Mouse (Mus musculus): Measurements from ENCODE around the gene Tifa. TPM values are rescaled to one million over a fixed set of nuclear protein-coding genes. Genes with fewer than 3 reads are reported as not detected.
A peak's percentile ranks its signal among the peaks of the same experiment; 100 is the strongest.

Gene Tifa
- polyA plus RNA-seq, 1 experiment, result 2.3 TPM

- Histone ChIP-seq H3K4me3 (ENCODE audit: insufficient read depth, low read length) (no peak overlapping the region), H3K27ac (ENCODE audit: insufficient read depth, low read length) (no peak overlapping the region), H3K4me1 (ENCODE audit: control insufficient read depth, insufficient read depth, low read length) (no peaks in the 10 kb centered on the region)
- no peak for TF ChIP-seq POLR2A (IDR thresholded peaks at IDR 0.05; ENCODE audit: low read depth, low read length)
- no peak for TF ChIP-seq CTCF (IDR thresholded peaks at IDR 0.05; ENCODE audit: borderline replicate concordance, insufficient read depth, low read length)
Measured at GRCm38 (mm10) chr3:127820400-127820799, 30.8 kb downstream of the Tifa start.

GRCm38 (mm10) chr3:127821209-127821608 is 31.6 kb downstream of the Tifa start:
- no peak overlapping the region for H3K4me3 ChIP-seq (ENCODE audit: insufficient read depth, low read length)
- H3K27ac ChIP-seq (ENCODE audit: insufficient read depth, low read length), result no peak overlapping the region
- no peaks in the 10 kb centered on the region for H3K4me1 ChIP-seq (ENCODE audit: control insufficient read depth, insufficient read depth, low read length)
- no peak for TF ChIP-seq POLR2A (IDR thresholded peaks at IDR 0.05; ENCODE audit: low read depth, low read length)
- no peak for TF ChIP-seq CTCF (IDR thresholded peaks at IDR 0.05; ENCODE audit: borderline replicate concordance, insufficient read depth, low read length)

- TF ChIP-seq POLR2A (IDR thresholded peaks at IDR 0.05; ENCODE audit: low read depth, low read length) (no peak), CTCF (IDR thresholded peaks at IDR 0.05; ENCODE audit: borderline replicate concordance, insufficient read depth, low read length) (no peak)
- H3K4me1 ChIP-seq (ENCODE audit: control insufficient read depth, insufficient read depth, low read length), result no peaks in the 10 kb centered on the region
- H3K4me3 ChIP-seq (ENCODE audit: insufficient read depth, low read length), result no peak overlapping the region
Measured at GRCm38 (mm10) chr3:127823886-127824863, 34.6 kb downstream of the Tifa start.

GRCm38 (mm10) chr3:127826503-127826902 is 36.9 kb downstream of the Tifa start:
- H3K27ac ChIP-seq (ENCODE audit: insufficient read depth, low read length), result no peak overlapping the region
- TF ChIP-seq CTCF (IDR thresholded peaks at IDR 0.05; ENCODE audit: borderline replicate concordance, insufficient read depth, low read length) (no peak), POLR2A (IDR thresholded peaks at IDR 0.05; ENCODE audit: low read depth, low read length) (no peak)
- no peak overlapping the region for H3K4me3 ChIP-seq (ENCODE audit: insufficient read depth, low read length)
- no peaks in the 10 kb centered on the region for H3K4me1 ChIP-seq (ENCODE audit: control insufficient read depth, insufficient read depth, low read length)

More at GRCm38 (mm10) chr3:127823886-127824863, 34.6 kb downstream of the Tifa start:
- no peak overlapping the region for H3K27ac ChIP-seq (ENCODE audit: insufficient read depth, low read length)

- H3K27ac ChIP-seq (ENCODE audit: insufficient read depth, low read length), result no peak overlapping the region
- no peak overlapping the region for H3K4me3 ChIP-seq (ENCODE audit: insufficient read depth, low read length)
- no peaks in the 10 kb centered on the region for H3K4me1 ChIP-seq (ENCODE audit: control insufficient read depth, insufficient read depth, low read length)
- no peak for TF ChIP-seq CTCF (IDR thresholded peaks at IDR 0.05; ENCODE audit: borderline replicate concordance, insufficient read depth, low read length)
- TF ChIP-seq POLR2A (IDR thresholded peaks at IDR 0.05; ENCODE audit: low read depth, low read length), result no peak
Measured at GRCm38 (mm10) chr3:127827123-127827522, 37.5 kb downstream of the Tifa start.

GRCm38 (mm10) chr3:127830183-127830582 is 40.6 kb downstream of the Tifa start:
- TF ChIP-seq CTCF (IDR thresholded peaks at IDR 0.05; ENCODE audit: borderline replicate concordance, insufficient read depth, low read length) (no peak), POLR2A (IDR thresholded peaks at IDR 0.05; ENCODE audit: low read depth, low read length) (no peak)
- no peak overlapping the region for H3K27ac ChIP-seq (ENCODE audit: insufficient read depth, low read length)
- no peak overlapping the region for H3K4me3 ChIP-seq (ENCODE audit: insufficient read depth, low read length)
- no peaks in the 10 kb centered on the region; the same call in 1 of the 2 replicates for H3K4me1 ChIP-seq (ENCODE audit: control insufficient read depth, insufficient read depth, low read length)

GRCm38 (mm10) chr3:127831079-127831478 is 41.5 kb downstream of the Tifa start:
- Histone ChIP-seq H3K4me3 (ENCODE audit: insufficient read depth, low read length) (no peak overlapping the region), H3K27ac (ENCODE audit: insufficient read depth, low read length) (no peak overlapping the region), H3K4me1 (ENCODE audit: control insufficient read depth, insufficient read depth, low read length) (peaks cover 4% of the 10 kb centered on the region)
- TF ChIP-seq CTCF (IDR thresholded peaks at IDR 0.05; ENCODE audit: borderline replicate concordance, insufficient read depth, low read length) (no peak), POLR2A (IDR thresholded peaks at IDR 0.05; ENCODE audit: low read depth, low read length) (no peak)

- TF ChIP-seq CTCF (IDR thresholded peaks at IDR 0.05; ENCODE audit: borderline replicate concordance, insufficient read depth, low read length) (no peak), POLR2A (IDR thresholded peaks at IDR 0.05; ENCODE audit: low read depth, low read length) (no peak)
- Histone ChIP-seq H3K4me3 (ENCODE audit: insufficient read depth, low read length) (no peak overlapping the region), H3K27ac (ENCODE audit: insufficient read depth, low read length) (no peak overlapping the region), H3K4me1 (ENCODE audit: control insufficient read depth, insufficient read depth, low read length) (peaks cover 4% of the 10 kb centered on the region)
Measured at GRCm38 (mm10) chr3:127834040-127834439, 44.4 kb downstream of the Tifa start.

- H3K4me3 ChIP-seq (ENCODE audit: insufficient read depth, low read length), result no peak overlapping the region
- TF ChIP-seq CTCF (IDR thresholded peaks at IDR 0.05; ENCODE audit: borderline replicate concordance, insufficient read depth, low read length) (no peak), POLR2A (IDR thresholded peaks at IDR 0.05; ENCODE audit: low read depth, low read length) (no peak)
Measured at GRCm38 (mm10) chr3:127835594-127835993, 46.0 kb downstream of the Tifa start.

GRCm38 (mm10) chr3:127836798-127837153 is 47.2 kb downstream of the Tifa start:
- H3K27ac ChIP-seq (ENCODE audit: insufficient read depth, low read length), result no peak overlapping the region
- H3K4me3 ChIP-seq (ENCODE audit: insufficient read depth, low read length), result peak overlapping the region; percentile 72
- H3K4me1 ChIP-seq (ENCODE audit: control insufficient read depth, insufficient read depth, low read length), result peaks cover 4% of the 10 kb centered on the region
- no peak for TF ChIP-seq CTCF (IDR thresholded peaks at IDR 0.05; ENCODE audit: borderline replicate concordance, insufficient read depth, low read length)
- TF ChIP-seq POLR2A (IDR thresholded peaks at IDR 0.05; ENCODE audit: low read depth, low read length), result no peak

More at GRCm38 (mm10) chr3:127835594-127835993, 46.0 kb downstream of the Tifa start:
- H3K27ac ChIP-seq (ENCODE audit: insufficient read depth, low read length), result no peak overlapping the region
- peaks cover 4% of the 10 kb centered on the region for H3K4me1 ChIP-seq (ENCODE audit: control insufficient read depth, insufficient read depth, low read length)

Data from embryonic fibroblast, embryonic 13.5 days (primary cell).